Mouse (Mus musculus) layer of hippocampus, postnatal 10 days (tissue): ENCODE results near the gene Abhd8. TPM values are rescaled to one million over a fixed set of nuclear protein-coding genes. Genes with fewer than 3 reads are reported as not detected.
A peak's percentile ranks its signal among the peaks of the same experiment; 100 is the strongest.
"Not testable (repeated sequence)": the region's sequence is repeated elsewhere in the genome, so short reads cannot be mapped to it uniquely, and the experiment has no call there.

Source experiments
- DNase-seq, 2 experiments: peaks; one replicate each; pipeline ENCODE4 v3.0.0; 2021; ENCODE audit warnings: low spot score in 2 of 2
- total RNA-seq, 2 experiments: library from RNA; stranded (reverse); gene quantifications; 2 replicates each; pipeline ENCODE4 v1.2.3; 2021

Abhd8 gene
- total RNA-seq, 2 experiments from 2014 or later, result 145 to 159 TPM

GRCm38 (mm10) chr8:71461152-71461840 is 2.2 kb downstream of the Abhd8 start:
- DNase-seq, result peak; percentile 10 to 34

GRCm38 (mm10) chr8:71460716-71461115 is 2.7 kb downstream of the Abhd8 start:
- DNase-seq, result no peak

GRCm38 (mm10) chr8:71457659-71458270 is 5.7 kb downstream of the Abhd8 start:
- DNase-seq, result no peak

- DNase-seq, result no peak
These were observed 6.5 kb downstream of the Abhd8 start for GRCm38 (mm10) chr8:71456906-71457305.

GRCm38 (mm10) chr8:71454668-71455067 is 8.8 kb downstream of the Abhd8 start:
- DNase-seq, result no peak

GRCm38 (mm10) chr8:71452669-71453068 is 10.8 kb downstream of the Abhd8 start:
- no peak for DNase-seq

GRCm38 (mm10) chr8:71451777-71452176 is 11.7 kb downstream of the Abhd8 start:
- DNase-seq, result no peak

GRCm38 (mm10) chr8:71451337-71451736 is 12.1 kb downstream of the Abhd8 start:
- DNase-seq, result no peak

GRCm38 (mm10) chr8:71445096-71445495 is 18.4 kb downstream of the Abhd8 start:
- DNase-seq, result no peak

GRCm38 (mm10) chr8:71441404-71441803 is 22.1 kb downstream of the Abhd8 start:
- DNase-seq, result peak; percentile 70

- no peak for DNase-seq
These were observed 26.4 kb downstream of the Abhd8 start for GRCm38 (mm10) chr8:71437041-71437440.

GRCm38 (mm10) chr8:71432935-71433334 is 30.5 kb downstream of the Abhd8 start:
- not testable (repeated sequence) for DNase-seq

GRCm38 (mm10) chr8:71422121-71422520 is 41.3 kb downstream of the Abhd8 start:
- no peak for DNase-seq

- DNase-seq, result no peak
These were observed 51.8 kb downstream of the Abhd8 start for GRCm38 (mm10) chr8:71411535-71412273.

GRCm38 (mm10) chr8:71408231-71408630 is 55.2 kb downstream of the Abhd8 start:
- no peak for DNase-seq

- no peak for DNase-seq
These were observed 56.0 kb downstream of the Abhd8 start for GRCm38 (mm10) chr8:71407441-71407840.

Other genes with a start within 250 kb of the Abhd8 start
- 10 to 100 TPM; 33.2 to 36.6 TPM for gene Myo9b, start 190.9 kb downstream of the Abhd8 start, total RNA-seq
- gene Haus8, start 190.7 kb downstream of the Abhd8 start, total RNA-seq, result 10 to 100 TPM; 19.0 to 22.3 TPM
- gene Use1, start 96.8 kb downstream of the Abhd8 start, total RNA-seq, result 100 to 1,000 TPM in 1 of 2 experiments, 10 to 100 TPM in 1; 97.9 to 108 TPM
- gene Ocel1, start 92.4 kb downstream of the Abhd8 start, total RNA-seq, result 10 to 100 TPM; 17.2 to 17.6 TPM
- gene Nr2f6, start 81.7 kb downstream of the Abhd8 start, total RNA-seq, result 10 to 100 TPM; 32.2 to 32.5 TPM
- gene Ushbp1, start 67.9 kb downstream of the Abhd8 start, total RNA-seq, result 1 to 10 TPM; 6.7 to 7.3 TPM
- gene Babam1, start 66.8 kb downstream of the Abhd8 start, total RNA-seq, result 10 to 100 TPM; 78.7 to 82.2 TPM
- gene Ankle1, start 57.6 kb downstream of the Abhd8 start, total RNA-seq, result 1 to 10 TPM; 2.2 to 2.7 TPM
- 10 to 100 TPM; 59.5 to 69.2 TPM for gene Mrpl34, start 1.3 kb upstream of the Abhd8 start, total RNA-seq
- 100 to 1,000 TPM; 128 to 130 TPM for gene Dda1, start 5.5 kb upstream of the Abhd8 start, total RNA-seq
- 10 to 100 TPM; 64.3 to 71.5 TPM for gene Ano8, start 22.3 kb upstream of the Abhd8 start, total RNA-seq
- gene Gtpbp3, start 24.4 kb upstream of the Abhd8 start, total RNA-seq, result 10 to 100 TPM; 26.4 to 29.4 TPM
- 1 to 10 TPM; 8.1 to 9.2 TPM for gene Plvap, start 48.1 kb upstream of the Abhd8 start, total RNA-seq
- not detected for gene Ccdc194, start 62.1 kb upstream of the Abhd8 start, total RNA-seq
- gene Bst2, start 73.8 kb upstream of the Abhd8 start, total RNA-seq, result 1 to 10 TPM; 4.1 to 4.8 TPM
- 10 to 100 TPM; 36.9 to 40.7 TPM for gene Mvb12a, start 79.3 kb upstream of the Abhd8 start, total RNA-seq
- not detected for gene Tmem221, start 95.2 kb upstream of the Abhd8 start, total RNA-seq
- gene Nxnl1, start 102.9 kb upstream of the Abhd8 start, total RNA-seq, result not detected
- gene Slc27a1, start 105.2 kb upstream of the Abhd8 start, total RNA-seq, result 10 to 100 TPM; 76.8 to 92.7 TPM
- 10 to 100 TPM; 75.1 to 81.0 TPM for gene Pgls, start 128.5 kb upstream of the Abhd8 start, total RNA-seq
- 1 to 10 TPM; 4.6 to 5.8 TPM for gene Fam129c, start 134.0 kb upstream of the Abhd8 start, total RNA-seq
- 10 to 100 TPM; 65.8 to 77.0 TPM for gene Colgalt1, start 147.3 kb upstream of the Abhd8 start, total RNA-seq
- gene Unc13a, start 208.1 kb upstream of the Abhd8 start, total RNA-seq, result 100 to 1,000 TPM; 242 to 246 TPM
- 1 to 10 TPM; 7.7 to 7.8 TPM for gene Jak3, start 212.6 kb upstream of the Abhd8 start, total RNA-seq
- gene Insl3, start 225.6 kb upstream of the Abhd8 start, total RNA-seq, result 1 to 10 TPM; 2.3 to 2.4 TPM
- gene B3gnt3, start 238.1 kb upstream of the Abhd8 start, total RNA-seq, result under 1 TPM; 0.42 to 0.64 TPM